Mouse (Mus musculus) erythroblast, embryonic 14.5 days (primary cell): ENCODE measurements around the gene Uvrag.

ENCODE experiments used
- GATA1 ChIP-seq: IDR thresholded peaks from 2 replicates; pipeline ENCODE4 v1.6.1; 2012; ENCODE audit warnings: low read length, inconsistent platforms, mixed read lengths
- TAL1 ChIP-seq: IDR thresholded peaks from 3 replicates; pipeline ENCODE4 v1.6.1; 2012; ENCODE audit warnings: low read length, inconsistent platforms, mixed read lengths

GRCm38 (mm10) chr7:99132597-99132996, 8.3 kb downstream of the Uvrag start:
- no peak for TF ChIP-seq TAL1
- TF ChIP-seq GATA1 = no peak
